Mouse (Mus musculus) embryonic facial prominence, embryonic 15.5 days (tissue): ENCODE results near the gene Mrpl54. TPM values are rescaled to one million over a fixed set of nuclear protein-coding genes. Genes with fewer than 3 reads are reported as not detected.
"Not testable (repeated sequence)": the region's sequence is repeated elsewhere in the genome, so short reads cannot be mapped to it uniquely, and the experiment has no call there.

Experiments used
- ATAC-seq: fragments of 200-750 bp; cut with Nextera tagmentation; 2 replicates; pipeline ENCODE4 v1.8.0; 2017; ENCODE audit warnings: low read depth, moderate TSS enrichment; ENCODE audit not compliant: insufficient number of reproducible peaks, low FRiP score, low TSS enrichment
- H3K27ac ChIP-seq: fragments of 300-500 bp; sonication (generic); replicated peaks from 2 replicates; pipeline ENCODE4 v1.5.1; 2015; ENCODE audit warnings: mild to moderate bottlenecking, inconsistent platforms
- H3K27me3 ChIP-seq: fragments of 300-500 bp; sonication (generic); 2 replicates; pipeline ENCODE4 v1.6.1; 2015; ENCODE audit warnings: inconsistent platforms
- H3K36me3 ChIP-seq: fragments of 300-500 bp; sonication (generic); 2 replicates; pipeline ENCODE4 v1.6.1; 2015; ENCODE audit warnings: mild to moderate bottlenecking, inconsistent platforms
- H3K4me1 ChIP-seq: fragments of 300-500 bp; sonication (generic); 2 replicates; pipeline ENCODE4 v1.6.1; 2015; ENCODE audit warnings: inconsistent platforms
- H3K4me2 ChIP-seq: fragments of 300-500 bp; sonication (generic); replicated peaks from 2 replicates; pipeline ENCODE4 v1.6.1; 2015; ENCODE audit warnings: mild to moderate bottlenecking, inconsistent platforms
- H3K4me3 ChIP-seq: fragments of 300-500 bp; sonication (generic); replicated peaks from 2 replicates; pipeline ENCODE4 v1.5.1; 2015; ENCODE audit warnings: mild to moderate bottlenecking, inconsistent platforms
- H3K9ac ChIP-seq: fragments of 300-500 bp; sonication (generic); 2 replicates; pipeline ENCODE4 v1.6.1; 2015; ENCODE audit warnings: inconsistent platforms
- H3K9me3 ChIP-seq: fragments of 300-500 bp; sonication (generic); replicated peaks from 2 replicates; pipeline ENCODE4 v1.6.1; 2016; ENCODE audit warnings: inconsistent platforms
- WGBS: fragments of 180-500 bp; shearing (Covaris S2); methylation state at CpG from one replicate; pipeline ENCODE4 v1.1.7; 2015; 5-methylcytosine and 5-hydroxymethylcytosine counted together
- microRNA-seq: library from miRNA; unstranded; fragments of <30 nt; microRNA quantifications from one replicate; pipeline ENCODE4, GENCODE M21; 2016; ENCODE audit warnings: borderline number of aligned reads
- polyA plus RNA-seq: library from polyadenylated mRNA; unstranded; fragments of >200 nt; fragmentation: Nextera tagmentation; extraction: Ambion mirVana; gene quantifications from 2 replicates; pipeline ENCODE4 v1.2.1, GENCODE M21; 2015

Gene Mrpl54
- polyA plus RNA-seq, 1 experiment from 2014 or later: 199 TPM

- Histone ChIP-seq H3K9me3 (no peaks in the 10 kb centered on the region), H3K36me3 (no peaks in the 10 kb centered on the region), H3K4me2 (no peak overlapping the region), H3K9ac (no peak overlapping the region), H3K4me3 (no peak overlapping the region), H3K27me3 (no peaks in the 10 kb centered on the region; the same call in 1 of the 2 replicates), H3K27ac (no peak overlapping the region), H3K4me1 (no peaks in the 10 kb centered on the region)
- ATAC-seq: no peak
- 34% methylated on average over 7 of the region's 7 CpGs for WGBS
Observed at GRCm38 (mm10) chr10:81217964-81218363, 48.8 kb downstream of the Mrpl54 start.

DNA sequence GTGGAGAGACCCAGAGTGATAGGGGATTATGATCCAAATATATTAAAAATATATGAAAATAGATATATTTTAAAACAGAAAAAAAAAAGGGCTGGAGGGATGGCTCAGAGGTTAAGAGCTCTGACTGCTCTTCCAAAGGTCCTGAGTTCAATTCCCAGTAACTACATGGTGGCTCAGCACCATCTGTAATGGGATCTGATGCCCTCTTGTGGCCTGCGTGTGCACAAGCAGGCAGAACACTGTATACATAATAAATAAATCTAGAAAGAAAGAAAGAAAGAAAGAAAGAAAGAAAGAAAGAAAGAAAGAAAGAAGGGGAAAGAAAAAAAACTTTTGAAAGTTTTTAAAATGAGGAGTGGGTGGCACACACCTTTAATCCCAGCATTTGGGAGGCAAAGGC is 49.5 kb downstream of the Mrpl54 start:
- not testable (repeated sequence) for H3K4me2 ChIP-seq, H3K27ac ChIP-seq, H3K9ac ChIP-seq, H3K9me3 ChIP-seq, H3K4me1 ChIP-seq, H3K36me3 ChIP-seq, H3K4me3 ChIP-seq, ATAC-seq, H3K27me3 ChIP-seq
- WGBS: 14% methylated on average over 1 of the region's 1 CpGs

GRCm38 (mm10) chr10:81216810-81217209 is 49.9 kb downstream of the Mrpl54 start:
- no peak overlapping the region for H3K4me2 ChIP-seq
- WGBS: 80% methylated on average over 6 of the region's 6 CpGs
- H3K27me3 ChIP-seq: no peaks in the 10 kb centered on the region; the same call in 1 of the 2 replicates
- no peak overlapping the region for H3K4me3 ChIP-seq
- no peak overlapping the region for H3K9ac ChIP-seq
- no peaks in the 10 kb centered on the region for H3K36me3 ChIP-seq
- no peak for ATAC-seq
- H3K27ac ChIP-seq: no peak overlapping the region
- H3K4me1 ChIP-seq: no peaks in the 10 kb centered on the region
- H3K9me3 ChIP-seq: no peaks in the 10 kb centered on the region

DNA sequence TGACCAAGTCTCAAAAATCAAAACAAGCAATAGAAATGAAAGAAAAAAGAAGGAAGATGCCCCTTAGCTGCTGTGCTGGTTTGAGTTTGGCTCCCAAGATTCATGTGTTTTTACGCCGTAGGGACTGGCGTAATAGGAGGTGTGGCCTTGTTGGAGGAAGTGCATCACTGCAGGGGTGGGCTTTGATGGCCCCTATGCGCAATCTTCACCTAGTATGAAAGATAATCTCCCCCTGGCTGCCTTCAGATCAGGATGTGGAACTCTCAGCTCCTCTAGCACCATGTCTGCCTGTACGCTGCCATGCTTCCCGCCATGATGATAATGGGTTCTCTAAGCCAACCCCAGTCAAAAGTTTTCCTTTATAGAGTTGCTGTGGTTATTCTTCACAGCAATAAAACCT is 50.5 kb downstream of the Mrpl54 start:
- 79% methylated on average over 6 of the region's 6 CpGs for WGBS
- Histone ChIP-seq H3K4me1 (no peaks in the 10 kb centered on the region), H3K9me3 (no peaks in the 10 kb centered on the region), H3K36me3 (no peaks in the 10 kb centered on the region), H3K27ac (no peak overlapping the region), H3K9ac (no peak overlapping the region), H3K27me3 (no peaks in the 10 kb centered on the region; the same call in 1 of the 2 replicates), H3K4me3 (no peak overlapping the region), H3K4me2 (no peak overlapping the region)
- no peak for ATAC-seq

Small RNAs within 50 kb of the gene (microRNA-seq; reads per million reads assigned to microRNA genes)
- gene Mir3057: 6.7 reads per million, percentile 25 among the genes with 10 or more reads in this experiment

Other genes with a start within 250 kb of the Mrpl54 start
- gene Diras1, start 241.3 kb downstream of the Mrpl54 start, polyA plus RNA-seq: 1.4 and 1.9 TPM in 2 replicates
- gene Slc39a3, start 229.5 kb downstream of the Mrpl54 start, polyA plus RNA-seq: 21.7 and 22.7 TPM in 2 replicates
- gene Sgta, start 206.8 kb downstream of the Mrpl54 start, polyA plus RNA-seq: 199 and 216 TPM in 2 replicates
- 81.3 and 87.7 TPM in 2 replicates for gene Thop1, start 196.9 kb downstream of the Mrpl54 start, polyA plus RNA-seq
- 0.89 and 0.92 TPM in 2 replicates for gene Creb3l3, start 168.1 kb downstream of the Mrpl54 start, polyA plus RNA-seq
- 189 and 197 TPM in 2 replicates for gene Map2k2, start 161.0 kb downstream of the Mrpl54 start, polyA plus RNA-seq
- 57.6 and 59.4 TPM in 2 replicates for gene Zbtb7a, start 131.7 kb downstream of the Mrpl54 start, polyA plus RNA-seq
- gene Pias4, start 99.0 kb downstream of the Mrpl54 start, polyA plus RNA-seq: 52.0 and 52.7 TPM in 2 replicates
- 654 and 688 TPM in 2 replicates for gene Eef2, start 90.3 kb downstream of the Mrpl54 start, polyA plus RNA-seq
- gene Dapk3, start 83.9 kb downstream of the Mrpl54 start, polyA plus RNA-seq: 65.4 and 67.7 TPM in 2 replicates
- 0.13 and 0.21 TPM in 2 replicates for gene 4930442H23Rik, start 83.1 kb downstream of the Mrpl54 start, polyA plus RNA-seq
- 0.36 and 0.54 TPM in 2 replicates for gene Nmrk2, start 64.9 kb downstream of the Mrpl54 start, polyA plus RNA-seq
- gene Atcay, start 36.1 kb downstream of the Mrpl54 start, polyA plus RNA-seq: 0.47 and 0.69 TPM in 2 replicates
- 13.7 and 16.0 TPM in 2 replicates for gene Zfr2, start 33.8 kb downstream of the Mrpl54 start, polyA plus RNA-seq
- gene Matk, start 14.0 kb downstream of the Mrpl54 start, polyA plus RNA-seq: 7.1 and 9.1 TPM in 2 replicates
- 70.9 and 77.4 TPM in 2 replicates for gene Apba3, start within 50 bp of the Mrpl54 start, polyA plus RNA-seq
- gene Tjp3, start 24.6 kb upstream of the Mrpl54 start, polyA plus RNA-seq: 15.1 and 22.6 TPM in 2 replicates
- gene Pip5k1c, start 26.0 kb upstream of the Mrpl54 start, polyA plus RNA-seq: 51.1 and 53.8 TPM in 2 replicates
- 41.4 and 44.0 TPM in 2 replicates for gene Cactin, start 54.2 kb upstream of the Mrpl54 start, polyA plus RNA-seq
- 13.2 and 14.2 TPM in 2 replicates for gene Tbxa2r, start 61.8 kb upstream of the Mrpl54 start, polyA plus RNA-seq
- gene Gipc3, start 76.3 kb upstream of the Mrpl54 start, polyA plus RNA-seq: 0.29 and 0.35 TPM in 2 replicates
- gene Hmg20b, start 83.5 kb upstream of the Mrpl54 start, polyA plus RNA-seq: 94.7 and 96.1 TPM in 2 replicates
- 15.8 and 16.2 TPM in 2 replicates for gene Mfsd12, start 90.6 kb upstream of the Mrpl54 start, polyA plus RNA-seq
- 0.73 and 1.3 TPM in 2 replicates for gene 4930404N11Rik, start 98.9 kb upstream of the Mrpl54 start, polyA plus RNA-seq
- 98.8 and 102 TPM in 2 replicates for gene Fzr1, start 111.6 kb upstream of the Mrpl54 start, polyA plus RNA-seq
- gene Dohh, start 117.5 kb upstream of the Mrpl54 start, polyA plus RNA-seq: 83.1 and 85.2 TPM in 2 replicates
- gene Gm48551, start 117.5 kb upstream of the Mrpl54 start, polyA plus RNA-seq: 3.1 and 3.2 TPM in 2 replicates
- gene Gm48552, start 122.1 kb upstream of the Mrpl54 start, polyA plus RNA-seq: 1.6 and 2.9 TPM in 2 replicates
- gene Smim24, start 126.1 kb upstream of the Mrpl54 start, polyA plus RNA-seq: 5.0 and 8.3 TPM in 2 replicates
- gene Nfic, start 188.7 kb upstream of the Mrpl54 start, polyA plus RNA-seq: 138 and 139 TPM in 2 replicates
- 1.4 and 1.6 TPM in 2 replicates for gene Celf5, start 215.8 kb upstream of the Mrpl54 start, polyA plus RNA-seq
- 81.9 and 89.1 TPM in 2 replicates for gene Ncln, start 229.5 kb upstream of the Mrpl54 start, polyA plus RNA-seq
- 0.77 and 1.1 TPM in 2 replicates for gene S1pr4, start 233.2 kb upstream of the Mrpl54 start, polyA plus RNA-seq